Mouse (Mus musculus): ENCODE measurements around the gene Rbm34. TPM values are rescaled to one million over a fixed set of nuclear protein-coding genes. Genes with fewer than 3 reads are reported as not detected.

Rbm34 gene
- polyA plus RNA-seq, 1 experiment = 13.0 TPM

DNA sequence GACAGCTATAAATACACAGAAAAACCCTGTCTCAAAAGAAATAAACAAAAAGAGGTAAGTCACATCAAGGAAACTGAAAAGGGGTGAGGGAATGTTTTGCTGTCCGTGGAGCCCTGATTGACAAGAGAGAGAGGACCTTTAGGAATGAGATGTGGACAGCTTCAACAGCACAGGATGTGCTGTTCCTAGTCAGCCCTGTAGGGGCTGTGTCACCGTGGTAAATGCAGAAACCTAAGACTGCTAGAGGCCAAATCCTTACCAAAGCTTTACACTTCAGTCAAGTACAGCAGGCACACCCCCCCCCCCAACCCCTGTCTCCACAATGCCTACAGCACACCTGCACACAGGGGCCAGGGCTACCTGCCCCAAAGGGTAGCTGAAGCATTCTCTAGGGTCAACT, 39.2 kb downstream of the Rbm34 start:
- TF ChIP-seq POLR2A (IDR thresholded peaks at IDR 0.05; ENCODE audit: borderline replicate concordance, extremely low read depth, insufficient read depth, insufficient read length, poor library complexity, severe bottlenecking) = no peak
- TF ChIP-seq CTCF (IDR thresholded peaks at IDR 0.05; ENCODE audit: borderline replicate concordance, extremely low read depth, insufficient read depth, insufficient read length) = peak; percentile 40; the same call in 1 of the 2 replicates
- DNase-seq (ENCODE audit: low read depth) = no peak

DNA sequence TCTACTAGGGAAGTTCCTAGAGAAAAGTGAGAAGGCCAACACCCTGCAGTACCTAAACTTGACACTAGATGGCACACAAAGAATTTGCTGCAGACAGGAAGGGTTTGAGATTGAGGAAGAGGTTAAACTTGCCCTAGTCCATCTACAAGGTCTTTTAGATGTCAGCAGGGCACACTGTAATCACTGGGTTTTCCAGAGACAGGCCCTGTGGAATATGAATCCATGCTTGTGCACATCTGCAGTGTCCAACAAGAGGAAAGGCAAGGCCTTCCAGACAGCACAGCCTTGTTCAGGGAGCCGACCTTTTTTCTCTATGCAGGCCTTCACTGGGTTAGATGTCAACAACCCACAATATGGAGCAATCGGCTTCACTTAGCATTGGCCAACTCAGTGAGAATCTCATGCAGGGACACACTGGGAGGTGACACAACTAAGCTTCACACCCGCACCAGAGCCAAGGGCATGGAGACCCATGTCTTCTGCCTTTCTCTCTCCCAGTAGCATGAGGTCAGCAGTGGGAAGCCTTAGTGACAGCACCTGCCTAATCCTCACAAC, 41.2 kb downstream of the Rbm34 start:
- TF ChIP-seq POLR2A (IDR thresholded peaks at IDR 0.05; ENCODE audit: borderline replicate concordance, extremely low read depth, insufficient read depth, insufficient read length, poor library complexity, severe bottlenecking) (no peak), CTCF (IDR thresholded peaks at IDR 0.05; ENCODE audit: borderline replicate concordance, extremely low read depth, insufficient read depth, insufficient read length) (peak; percentile 75; the same call in 1 of the 2 replicates)
- peak; percentile 77 for DNase-seq (ENCODE audit: low read depth)

DNA sequence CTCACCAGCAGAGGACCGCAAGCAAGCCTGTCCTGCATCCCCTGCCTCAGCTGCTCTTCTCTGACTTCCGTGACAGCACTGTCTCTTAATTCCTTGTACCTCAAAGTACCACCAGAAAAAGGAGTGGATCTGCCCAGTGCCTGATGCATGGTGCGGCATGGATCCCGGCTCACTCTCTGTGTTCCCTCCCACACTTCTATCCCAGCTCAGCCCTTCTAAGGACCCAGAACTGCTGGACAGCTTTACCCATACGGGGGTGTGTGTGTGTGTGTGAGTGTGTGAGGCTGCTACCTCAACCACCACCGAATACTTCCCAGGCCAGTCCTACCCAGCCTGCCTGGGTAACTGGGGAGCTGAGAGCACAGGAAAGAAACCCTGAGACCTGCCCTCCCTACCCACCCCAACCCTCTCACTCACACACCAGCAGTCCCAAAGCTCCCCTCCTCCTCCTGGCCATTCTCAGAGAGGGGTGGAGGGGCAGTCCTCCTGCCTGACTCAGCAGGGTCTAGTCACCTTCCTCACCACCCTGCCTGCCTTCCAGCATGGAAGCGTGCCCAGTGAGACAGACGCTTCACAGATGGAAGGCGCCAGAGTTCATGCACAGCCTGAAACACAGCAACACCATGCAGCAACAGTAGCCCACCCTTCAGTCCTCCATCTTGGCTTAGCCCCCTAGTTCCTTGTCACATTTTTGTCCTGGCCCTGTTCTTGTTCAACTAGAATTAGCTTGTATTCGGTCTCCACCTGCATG, 41.9 kb downstream of the Rbm34 start:
- no peak for DNase-seq (ENCODE audit: low read depth)
- TF ChIP-seq CTCF (IDR thresholded peaks at IDR 0.05; ENCODE audit: borderline replicate concordance, extremely low read depth, insufficient read depth, insufficient read length) (no peak), POLR2A (IDR thresholded peaks at IDR 0.05; ENCODE audit: borderline replicate concordance, extremely low read depth, insufficient read depth, insufficient read length, poor library complexity, severe bottlenecking) (no peak)

DNA sequence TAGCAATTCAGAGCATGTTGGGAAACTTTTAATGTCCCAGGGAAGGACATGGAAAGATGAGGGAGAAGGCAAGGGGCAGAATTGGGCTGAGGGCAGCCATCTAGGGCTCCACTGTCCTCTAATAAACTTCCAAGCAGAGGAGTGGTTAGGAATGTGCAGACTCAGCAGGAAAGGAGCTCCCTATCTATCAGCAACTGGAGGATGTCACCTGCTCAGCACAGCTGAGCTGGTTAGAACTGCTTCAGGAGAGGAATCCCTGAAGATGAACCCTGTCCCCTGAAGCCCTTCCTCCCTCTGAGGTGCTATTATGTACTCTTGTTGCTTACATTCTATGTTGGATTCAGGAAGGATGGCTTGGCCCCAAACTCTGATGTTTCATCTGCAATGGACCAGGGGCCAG, 42.8 kb downstream of the Rbm34 start:
- DNase-seq (ENCODE audit: low read depth) = no peak
- TF ChIP-seq CTCF (IDR thresholded peaks at IDR 0.05; ENCODE audit: borderline replicate concordance, extremely low read depth, insufficient read depth, insufficient read length) (no peak), POLR2A (IDR thresholded peaks at IDR 0.05; ENCODE audit: borderline replicate concordance, extremely low read depth, insufficient read depth, insufficient read length, poor library complexity, severe bottlenecking) (no peak)

DNA sequence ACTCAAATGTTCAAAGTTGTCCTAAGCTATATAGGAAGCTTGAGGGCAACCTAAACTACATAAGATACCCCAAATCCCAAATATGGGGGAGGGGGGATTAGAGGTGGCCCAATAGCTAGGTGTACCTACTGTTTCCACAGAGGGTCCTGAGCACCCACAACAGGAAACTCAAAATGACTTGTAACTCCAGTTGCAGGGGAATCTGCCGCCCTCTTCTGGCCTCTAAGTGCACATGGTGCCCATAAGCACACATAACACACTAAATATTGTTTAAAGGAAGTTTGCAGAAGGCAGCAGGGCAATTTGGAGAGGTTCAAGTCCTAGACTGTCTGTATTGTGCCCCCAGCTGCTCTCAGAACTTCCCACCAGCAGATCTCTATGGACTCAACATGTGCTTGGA, 43.8 kb downstream of the Rbm34 start:
- peak; percentile 60 for DNase-seq (ENCODE audit: low read depth)
- TF ChIP-seq POLR2A (IDR thresholded peaks at IDR 0.05; ENCODE audit: borderline replicate concordance, extremely low read depth, insufficient read depth, insufficient read length, poor library complexity, severe bottlenecking) (no peak), CTCF (IDR thresholded peaks at IDR 0.05; ENCODE audit: borderline replicate concordance, extremely low read depth, insufficient read depth, insufficient read length) (peak; percentile 58; the same call in 1 of the 2 replicates)

DNA sequence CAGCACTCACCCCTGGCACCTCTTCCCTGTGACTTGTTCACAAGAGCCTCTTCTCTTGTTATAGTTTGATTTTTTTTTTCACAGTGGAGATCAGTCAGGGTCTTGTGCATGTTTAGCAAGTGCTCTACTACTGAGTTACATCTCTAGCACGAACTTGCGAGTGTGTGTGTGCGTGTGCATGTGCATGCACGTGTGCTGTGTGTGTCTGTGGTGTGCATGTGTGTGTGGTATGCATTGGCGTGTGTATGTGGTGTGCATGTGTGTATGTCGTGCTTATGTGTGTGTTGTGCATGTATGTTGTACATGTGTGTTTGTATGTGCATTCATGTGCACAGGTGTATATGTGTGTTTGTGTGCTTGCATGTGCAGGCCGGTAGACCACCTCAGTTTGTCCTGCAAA, 47.9 kb downstream of the Rbm34 start:
- DNase-seq (ENCODE audit: low read depth) = no peak
- TF ChIP-seq CTCF (IDR thresholded peaks at IDR 0.05; ENCODE audit: borderline replicate concordance, extremely low read depth, insufficient read depth, insufficient read length) (no peak), POLR2A (IDR thresholded peaks at IDR 0.05; ENCODE audit: borderline replicate concordance, extremely low read depth, insufficient read depth, insufficient read length, poor library complexity, severe bottlenecking) (no peak)

DNA sequence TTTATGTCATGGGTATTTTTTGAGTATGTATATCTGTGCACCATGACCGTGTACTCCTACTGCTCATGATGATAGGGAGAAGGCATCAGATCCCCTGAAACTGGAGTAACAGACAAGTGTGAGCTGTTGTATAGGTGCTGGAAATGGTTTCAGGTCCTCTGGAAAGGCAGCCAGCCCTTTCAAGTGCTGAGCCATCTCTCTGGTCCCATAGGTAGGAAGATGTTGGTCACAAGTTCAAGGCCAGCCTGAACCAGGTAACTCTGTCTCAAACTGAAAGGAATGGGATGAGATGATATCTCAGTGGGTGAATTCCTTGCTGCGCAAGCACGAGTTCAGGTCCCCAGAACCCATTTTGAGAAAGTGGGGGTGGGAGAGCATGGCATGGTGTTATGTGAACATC, 49.4 kb downstream of the Rbm34 start:
- TF ChIP-seq POLR2A (IDR thresholded peaks at IDR 0.05; ENCODE audit: borderline replicate concordance, extremely low read depth, insufficient read depth, insufficient read length, poor library complexity, severe bottlenecking) = no peak
- no peak for TF ChIP-seq CTCF (IDR thresholded peaks at IDR 0.05; ENCODE audit: borderline replicate concordance, extremely low read depth, insufficient read depth, insufficient read length)
- no peak for DNase-seq (ENCODE audit: low read depth)

DNA sequence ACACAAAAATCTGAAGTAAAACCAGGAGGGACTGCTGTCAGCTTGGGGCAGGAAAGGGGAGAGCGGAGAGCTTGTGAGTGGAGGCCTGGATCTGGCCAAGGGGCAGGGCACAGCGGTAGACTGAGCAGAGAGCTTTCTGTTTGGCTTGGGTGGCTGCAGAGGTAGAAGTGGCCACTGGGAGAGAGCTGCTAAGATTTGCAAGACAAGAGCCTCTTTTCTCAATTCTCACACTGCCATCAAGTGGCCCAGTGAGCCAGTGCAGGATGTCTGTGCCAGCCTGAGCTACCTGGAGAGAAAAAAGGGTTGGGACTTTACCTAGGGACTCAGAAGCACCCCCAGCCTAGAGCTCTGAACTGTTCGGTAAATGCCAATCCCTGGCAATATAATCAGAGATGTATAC, 50.0 kb downstream of the Rbm34 start:
- peak; percentile 92 for DNase-seq (ENCODE audit: low read depth)
- TF ChIP-seq POLR2A (IDR thresholded peaks at IDR 0.05; ENCODE audit: borderline replicate concordance, extremely low read depth, insufficient read depth, insufficient read length, poor library complexity, severe bottlenecking) = no peak
- peak; percentile 95 for TF ChIP-seq CTCF (IDR thresholded peaks at IDR 0.05; ENCODE audit: borderline replicate concordance, extremely low read depth, insufficient read depth, insufficient read length)

DNA sequence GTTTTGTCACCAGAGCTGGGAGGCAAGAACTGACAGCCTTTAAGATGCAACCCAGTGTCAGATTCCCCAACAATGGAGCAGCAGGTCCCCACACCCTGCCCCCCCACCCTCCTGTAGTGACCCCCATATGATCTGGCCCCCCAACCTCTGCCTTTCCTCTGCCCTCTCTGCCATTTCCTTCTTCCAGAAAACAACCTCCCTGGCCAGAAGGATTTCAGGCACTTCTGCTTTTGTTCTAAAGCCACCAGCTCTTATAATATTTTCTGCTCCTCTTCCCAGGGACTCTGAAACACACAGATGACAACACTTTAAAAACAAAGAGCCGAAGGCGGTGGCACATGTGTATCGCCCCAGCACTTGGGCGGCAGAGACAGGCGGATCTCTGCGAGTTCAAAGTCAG, 50.5 kb downstream of the Rbm34 start:
- DNase-seq (ENCODE audit: low read depth) = no peak
- TF ChIP-seq POLR2A (IDR thresholded peaks at IDR 0.05; ENCODE audit: borderline replicate concordance, extremely low read depth, insufficient read depth, insufficient read length, poor library complexity, severe bottlenecking) = no peak
- TF ChIP-seq CTCF (IDR thresholded peaks at IDR 0.05; ENCODE audit: borderline replicate concordance, extremely low read depth, insufficient read depth, insufficient read length) = no peak

DNA sequence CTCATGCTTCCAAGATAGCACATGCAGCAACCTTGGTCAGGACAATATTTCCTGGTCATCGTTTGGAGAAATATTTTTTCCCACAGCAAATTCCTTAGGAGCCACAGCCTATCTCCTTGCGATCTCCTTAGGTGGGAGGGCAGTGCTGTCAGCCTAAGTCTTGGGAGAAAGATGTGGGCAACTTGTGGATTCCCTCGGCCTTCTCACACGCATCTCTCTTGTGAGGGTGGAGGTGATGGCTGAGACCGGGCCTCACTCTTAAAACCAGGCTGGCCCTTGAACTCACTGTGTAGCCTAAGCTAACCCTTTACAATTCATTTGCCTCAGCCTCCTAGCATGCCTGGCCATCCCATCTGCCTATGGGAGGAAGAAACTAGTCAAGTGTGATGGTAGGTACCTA, 51.2 kb downstream of the Rbm34 start:
- DNase-seq (ENCODE audit: low read depth) = no peak
- no peak for TF ChIP-seq POLR2A (IDR thresholded peaks at IDR 0.05; ENCODE audit: borderline replicate concordance, extremely low read depth, insufficient read depth, insufficient read length, poor library complexity, severe bottlenecking)
- no peak for TF ChIP-seq CTCF (IDR thresholded peaks at IDR 0.05; ENCODE audit: borderline replicate concordance, extremely low read depth, insufficient read depth, insufficient read length)

DNA sequence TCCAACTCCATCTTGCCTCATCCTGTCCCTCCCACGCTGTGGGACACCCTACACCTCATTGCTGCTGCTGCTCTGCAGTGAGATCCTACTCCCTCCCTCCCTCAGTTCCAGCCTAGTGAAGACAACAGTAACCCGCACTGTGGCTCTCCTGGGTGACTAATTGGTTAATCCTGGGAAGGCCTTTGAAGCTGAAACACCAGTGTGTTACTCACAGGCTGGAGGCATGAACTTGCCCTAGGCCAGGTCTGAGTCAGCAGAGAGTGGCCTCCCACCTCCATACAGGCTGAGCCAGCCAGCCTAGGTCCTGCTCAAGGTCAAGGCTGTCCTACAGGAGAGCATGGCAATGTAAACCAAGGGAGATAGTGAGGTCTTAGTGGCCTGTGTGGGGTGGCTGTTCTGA, 51.6 kb downstream of the Rbm34 start:
- no peak for DNase-seq (ENCODE audit: low read depth)
- TF ChIP-seq POLR2A (IDR thresholded peaks at IDR 0.05; ENCODE audit: borderline replicate concordance, extremely low read depth, insufficient read depth, insufficient read length, poor library complexity, severe bottlenecking) = no peak

DNA sequence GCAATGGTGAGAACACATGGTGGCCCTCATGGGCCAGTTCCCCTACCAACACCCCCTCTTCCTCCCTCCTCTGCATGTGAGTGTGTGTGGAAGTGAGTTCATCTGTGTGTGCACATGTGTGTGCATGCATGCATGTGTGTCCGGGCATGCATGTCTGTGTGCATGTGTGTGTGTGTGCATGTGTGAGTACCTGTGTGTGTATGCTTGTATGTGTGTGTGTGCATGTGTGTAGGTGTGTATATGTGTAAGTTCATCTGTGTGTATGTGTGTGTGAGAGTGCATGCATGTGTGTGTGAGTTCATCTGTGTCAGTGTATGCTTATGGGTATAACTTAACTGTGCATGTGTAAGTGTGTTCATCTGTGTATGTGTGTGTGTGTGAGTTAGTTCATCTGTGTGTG, 52.5 kb downstream of the Rbm34 start:
- TF ChIP-seq POLR2A (IDR thresholded peaks at IDR 0.05; ENCODE audit: borderline replicate concordance, extremely low read depth, insufficient read depth, insufficient read length, poor library complexity, severe bottlenecking) = no peak
- TF ChIP-seq CTCF (IDR thresholded peaks at IDR 0.05; ENCODE audit: borderline replicate concordance, extremely low read depth, insufficient read depth, insufficient read length) = no peak

More for the DNA sequence above, 52.5 kb downstream of the Rbm34 start:
- DNase-seq (ENCODE audit: low read depth) = no peak
